Mouse (Mus musculus) Muller cell, postnatal 12 days (primary cell): ENCODE data around the gene Cend1.

ENCODE experiments used
- DNase-seq: peaks from one replicate; pipeline ENCODE4 v3.0.0-alpha.2; 2015; ENCODE audit errors: inconsistent ontology term

Gene Cend1

DNA sequence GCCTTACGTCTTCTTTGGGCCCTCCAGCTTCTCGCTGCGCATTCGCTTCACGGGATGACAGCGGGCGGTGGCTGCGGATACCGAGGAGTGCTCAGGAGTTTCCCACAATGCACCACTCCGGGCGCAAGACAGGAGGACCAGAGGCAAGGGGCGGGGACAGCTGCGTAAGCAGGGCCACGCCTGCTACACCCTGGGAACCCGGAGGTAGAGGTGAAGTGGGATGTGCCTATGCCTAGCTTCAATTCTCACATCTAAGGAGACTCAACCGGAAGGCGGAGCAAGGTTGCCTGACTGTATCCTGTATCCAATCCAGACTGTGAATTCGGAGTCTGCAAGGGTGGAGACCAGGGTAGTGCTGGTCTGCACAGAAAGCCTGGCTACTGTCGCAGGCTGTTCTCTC lies at the start of gene Cend1:
TSS of gene Cend1 (minus strand) at position 182 of the 400 bp plus-strand sequence.
- DNase-seq = peak; percentile 75

GRCm38 (mm10) chr7:141478270-141478748 lies 49.0 kb upstream of the Cend1 start:
- no peak for DNase-seq

- peak; percentile 12 for DNase-seq
These were observed 48.4 kb upstream of the Cend1 start for GRCm38 (mm10) chr7:141477578-141478269.

DNA sequence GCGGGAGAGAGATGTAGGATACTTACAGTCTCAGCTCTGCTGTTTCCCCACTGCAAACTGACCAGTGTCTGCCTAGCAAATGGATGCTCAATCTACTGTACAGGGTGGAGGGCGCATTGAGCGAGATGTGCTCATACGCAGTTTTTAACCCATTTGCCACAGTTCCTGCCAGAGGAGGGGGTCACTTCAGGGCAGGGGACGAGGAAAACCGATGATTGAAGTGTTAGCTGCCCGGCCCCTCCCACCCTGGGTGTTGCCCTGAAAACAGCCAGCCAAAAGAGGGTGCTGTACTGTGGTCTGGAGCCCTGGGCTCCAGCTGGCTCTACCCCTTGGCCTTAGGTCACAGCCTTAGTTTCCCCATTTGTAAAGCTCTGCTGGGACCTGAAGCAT lies 47.7 kb upstream of the Cend1 start:
- DNase-seq = no peak

- peak; percentile 97 for DNase-seq
These were observed 47.1 kb upstream of the Cend1 start for GRCm38 (mm10) chr7:141476226-141476980.

DNA sequence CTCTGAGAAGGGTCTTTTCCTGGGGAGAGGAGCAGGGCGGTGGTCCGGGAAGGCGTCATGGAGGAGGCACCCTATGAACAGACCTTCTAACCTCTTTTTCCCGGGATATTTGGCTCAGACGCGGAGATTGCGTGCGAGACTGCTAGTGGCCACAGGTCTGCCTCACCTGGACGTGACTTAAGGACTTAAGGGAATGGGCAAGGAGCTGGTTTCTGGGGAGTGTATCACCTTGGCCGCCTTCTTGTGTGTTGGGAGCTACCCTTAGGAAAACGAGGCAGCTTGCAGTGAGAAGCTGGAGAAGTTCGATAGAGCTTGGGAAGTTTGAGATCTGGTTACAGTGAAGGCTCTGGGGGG lies 46.5 kb upstream of the Cend1 start:
- DNase-seq = no peak

DNA sequence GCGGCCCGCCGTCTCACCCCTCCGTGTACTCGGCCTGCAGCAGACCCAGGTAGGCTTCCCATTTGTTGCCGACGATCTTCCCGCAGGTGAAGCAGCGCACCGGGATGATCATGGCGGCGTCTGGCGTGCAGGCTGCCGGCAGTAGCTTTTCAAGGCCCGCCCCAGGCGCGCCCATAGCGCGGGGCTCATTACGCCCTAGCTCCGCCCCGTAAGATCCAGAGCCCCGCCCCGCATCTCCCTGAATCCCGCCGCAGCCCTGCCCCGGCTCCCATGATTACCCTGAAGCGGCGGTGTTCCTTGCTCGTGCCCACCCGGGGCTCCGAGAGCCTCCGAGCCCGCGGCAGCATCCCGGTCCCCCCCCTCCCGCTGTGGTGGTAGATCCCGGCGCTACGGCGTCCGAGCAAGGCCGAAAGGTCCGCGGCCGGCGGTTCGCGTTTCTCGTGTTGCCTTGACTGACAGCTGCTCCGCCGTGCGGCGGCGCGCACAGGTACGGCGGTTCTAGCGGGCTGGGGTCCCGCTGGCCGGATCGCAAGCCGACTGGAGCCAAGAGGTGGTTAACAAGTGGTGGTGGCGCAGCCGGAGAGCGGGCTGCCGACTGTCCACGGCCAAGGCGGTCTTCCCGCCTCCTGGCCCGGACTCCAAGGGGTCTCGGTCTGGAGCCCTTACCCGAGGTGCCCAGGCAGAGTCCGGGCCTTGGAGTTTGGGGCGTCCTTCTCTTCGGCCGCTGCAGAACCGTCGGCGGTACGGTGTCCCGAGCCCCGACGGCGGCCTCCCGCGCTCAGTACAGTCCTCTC lies 45.9 kb upstream of the Cend1 start, which contains the start of the genes Polr2l and Tspan4:
TSS of gene Polr2l (minus strand) at position 122 of the 794 bp plus-strand sequence.
TSS of gene Tspan4 (plus strand) at position 230 of the 794 bp plus-strand sequence.
- DNase-seq = peak; percentile 91

DNA sequence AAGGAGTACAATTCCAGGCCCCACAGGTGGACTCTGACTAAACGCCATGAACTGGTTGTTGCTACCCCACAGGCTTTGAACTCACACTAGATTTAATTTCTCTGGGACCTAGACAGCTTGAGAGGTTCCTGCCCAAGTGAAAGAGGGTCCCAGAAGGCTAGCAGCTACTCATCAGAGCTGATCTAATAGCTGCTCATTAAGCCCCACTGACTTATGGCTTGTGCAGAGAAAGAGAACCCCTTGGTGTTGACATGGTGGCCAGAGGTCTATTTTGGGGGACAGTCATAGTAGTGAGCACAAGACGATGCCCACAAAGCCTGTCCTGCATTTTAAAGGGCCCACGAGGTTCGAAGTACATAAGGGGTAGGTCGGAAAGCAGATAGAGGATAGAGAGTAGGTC lies 44.9 kb upstream of the Cend1 start:
- DNase-seq = no peak

GRCm38 (mm10) chr7:141472763-141473162 lies 43.5 kb upstream of the Cend1 start:
- no peak for DNase-seq

DNA sequence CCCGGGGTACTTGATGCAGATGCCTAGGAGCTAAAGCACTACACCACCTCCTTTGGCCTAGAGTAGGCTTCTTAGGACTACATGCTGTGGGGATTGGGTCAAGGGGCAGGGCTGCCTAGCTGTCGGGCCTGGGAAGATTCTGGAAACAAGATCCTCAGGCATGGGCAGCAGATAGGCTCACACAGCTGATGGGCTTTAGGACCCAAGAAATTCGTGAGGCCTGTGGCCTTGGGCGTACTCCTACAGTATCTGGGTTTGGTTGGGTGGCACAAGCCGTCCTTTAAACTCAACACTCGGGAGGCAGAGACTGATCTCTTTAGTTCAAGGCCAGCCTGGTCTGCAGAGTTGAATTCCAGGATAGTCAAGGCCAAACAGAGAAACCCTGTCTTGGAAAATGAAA lies 42.9 kb upstream of the Cend1 start:
- DNase-seq = no peak

DNA sequence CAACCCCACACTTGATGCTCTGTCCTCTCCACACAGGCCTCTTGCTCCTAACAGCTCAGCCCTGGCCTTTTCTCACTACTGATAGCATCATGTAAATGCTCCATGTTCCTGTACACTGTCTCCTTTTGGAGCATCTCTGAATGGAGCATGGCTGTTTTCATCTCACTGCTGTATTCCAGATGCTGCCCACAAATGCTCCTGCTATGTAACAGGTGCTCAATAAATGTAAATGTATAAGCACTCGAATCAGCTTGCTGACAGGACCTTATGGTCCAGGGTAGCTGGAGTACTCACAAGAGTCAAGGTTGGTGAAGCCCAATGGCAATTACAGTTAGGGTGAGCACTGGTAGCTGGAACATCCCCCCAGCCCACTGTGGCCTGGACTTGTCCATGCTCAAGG lies 41.9 kb upstream of the Cend1 start:
- no peak for DNase-seq

GRCm38 (mm10) chr7:141470637-141470944 lies 41.3 kb upstream of the Cend1 start:
- no peak for DNase-seq

DNA sequence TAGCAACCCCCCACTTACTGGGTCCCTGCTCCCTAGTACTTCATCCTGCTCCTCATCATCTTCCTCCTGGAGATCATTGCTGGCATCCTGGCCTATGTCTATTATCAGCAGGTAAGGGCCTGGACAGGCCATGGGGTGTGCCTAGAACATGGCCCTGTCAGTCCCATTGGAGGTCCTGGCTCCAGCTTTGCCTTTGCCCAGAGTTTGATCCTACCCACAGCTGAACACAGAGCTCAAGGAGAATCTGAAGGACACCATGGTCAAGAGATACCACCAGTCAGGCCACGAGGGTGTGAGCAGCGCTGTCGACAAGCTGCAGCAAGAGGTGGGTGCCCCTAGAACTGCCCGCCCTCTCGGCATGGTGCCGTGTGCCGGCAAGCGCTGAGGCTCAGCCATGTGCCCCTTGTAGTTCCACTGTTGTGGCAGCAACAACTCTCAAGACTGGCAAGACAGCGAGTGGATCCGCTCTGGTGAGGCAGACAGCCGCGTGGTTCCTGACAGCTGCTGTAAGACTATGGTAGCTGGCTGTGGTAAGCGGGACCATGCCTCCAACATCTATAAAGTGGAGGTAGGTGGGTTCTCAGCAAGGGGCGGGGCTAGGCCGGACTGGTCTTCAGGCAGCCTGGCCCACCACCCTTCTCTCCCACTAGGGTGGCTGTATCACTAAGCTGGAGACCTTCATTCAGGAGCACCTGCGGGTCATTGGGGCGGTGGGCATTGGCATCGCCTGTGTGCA lies 40.8 kb upstream of the Cend1 start:
- DNase-seq = no peak

- no peak for DNase-seq
These were observed 40.1 kb upstream of the Cend1 start for GRCm38 (mm10) chr7:141469352-141469751.

GRCm38 (mm10) chr7:141468522-141469211 lies 39.4 kb upstream of the Cend1 start:
- peak; percentile 89 for DNase-seq

- peak; percentile 68 for DNase-seq
These were observed 38.9 kb upstream of the Cend1 start for GRCm38 (mm10) chr7:141468164-141468521.

GRCm38 (mm10) chr7:141467230-141468030 lies 38.1 kb upstream of the Cend1 start, which contains the start of gene Cd151:
Cd151 (plus strand) TSS chr7:141467392.
- DNase-seq = peak; percentile 97

DNA sequence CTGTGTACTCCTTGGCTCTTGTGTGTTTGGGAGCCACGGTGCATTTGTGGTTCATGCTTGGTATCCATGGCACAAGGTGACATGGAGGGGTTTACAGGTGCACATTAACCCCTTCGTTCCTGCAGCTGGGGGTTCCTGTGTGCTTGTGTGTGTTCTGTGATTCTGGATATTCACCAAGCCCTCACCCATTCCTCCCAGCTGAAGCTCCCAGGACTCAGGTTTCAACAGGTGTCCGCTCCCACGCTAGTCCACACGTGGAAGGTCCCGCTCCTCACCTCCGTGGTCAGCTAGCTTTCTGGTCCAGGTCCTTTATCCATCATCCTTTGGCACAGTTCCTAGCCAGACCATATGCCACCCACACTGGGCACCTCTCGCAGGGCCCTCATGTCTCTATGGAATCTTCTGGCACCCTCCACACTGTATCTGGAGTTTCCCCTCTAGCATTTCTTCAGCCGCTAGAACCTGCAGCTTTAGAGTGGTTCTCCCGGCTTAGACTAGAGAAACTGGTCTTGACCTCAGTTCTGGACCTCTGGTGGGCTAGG lies 37.4 kb upstream of the Cend1 start:
- DNase-seq = no peak

DNA sequence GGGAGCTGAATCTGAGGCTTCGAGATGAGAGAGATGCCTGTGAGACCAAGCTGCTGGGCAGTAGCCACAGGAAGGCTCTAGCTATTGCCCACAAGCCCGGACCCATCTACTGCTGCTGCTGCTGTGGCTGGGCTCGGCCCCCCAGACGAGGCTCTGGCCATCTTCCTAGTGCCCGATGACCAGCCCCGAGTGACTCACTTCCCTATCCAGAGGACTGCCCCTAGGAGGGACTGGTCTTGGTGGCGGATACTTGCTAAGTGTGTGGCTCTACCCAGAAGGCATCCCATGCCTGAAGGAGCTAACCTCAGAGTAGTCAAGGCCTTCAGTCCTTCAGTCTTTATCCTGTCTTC lies 36.7 kb upstream of the Cend1 start:
- DNase-seq = peak; percentile 55
